Mouse (Mus musculus) spleen, adult 2 months (tissue): ENCODE results near the gene Olfr76. TPM values are rescaled to one million over a fixed set of nuclear protein-coding genes. Genes with fewer than 3 reads are reported as not detected.
"Not testable (repeated sequence)": the region's sequence is repeated elsewhere in the genome, so short reads cannot be mapped to it uniquely, and the experiment has no call there.

ENCODE experiments used
- DNase-seq, 2 experiments: peaks; one replicate each; pipeline versions ENCODE4 v3.0.0 to v3.0.0-alpha.2; 2012 to 2021; ENCODE audit warnings: low spot score in 2 of 2, low read depth in 1 of 2
- H3K27ac ChIP-seq: fragments of 200-500 bp; 2 replicates; pipeline ENCODE4 v1.5.1; 2012; ENCODE audit warnings: low read length, inconsistent platforms; ENCODE audit not compliant: insufficient read depth
- H3K27me3 ChIP-seq: fragments of 200-500 bp; 2 replicates; pipeline ENCODE4 v1.6.1; 2012; ENCODE audit warnings: mild to moderate bottlenecking, moderate library complexity, low read length, inconsistent platforms; ENCODE audit not compliant: control insufficient read depth, insufficient read depth
- H3K36me3 ChIP-seq: fragments of 200-500 bp; 2 replicates; pipeline ENCODE4 v1.6.1; 2012; ENCODE audit warnings: mild to moderate bottlenecking, low read length, inconsistent platforms; ENCODE audit not compliant: control insufficient read depth, insufficient read depth
- H3K4me1 ChIP-seq: fragments of 200-500 bp; 2 replicates; pipeline ENCODE4 v1.6.1; 2011; ENCODE audit warnings: inconsistent platforms; ENCODE audit not compliant: control insufficient read depth, insufficient read depth, insufficient read length
- H3K4me3 ChIP-seq: fragments of 200-500 bp; 2 replicates; pipeline ENCODE4 v1.5.1; 2011; ENCODE audit warnings: mild to moderate bottlenecking, inconsistent platforms; ENCODE audit not compliant: insufficient read depth, insufficient read length; ENCODE audit errors: extremely low read depth
- CTCF ChIP-seq: fragments of 200-500 bp; IDR thresholded peaks from 2 replicates; pipeline ENCODE4 v1.5.1; 2011; ENCODE audit warnings: mild to moderate bottlenecking, inconsistent platforms; ENCODE audit not compliant: insufficient read depth, insufficient read length, insufficient replicate concordance; ENCODE audit errors: extremely low read depth
- POLR2A ChIP-seq: fragments of 200-500 bp; IDR thresholded peaks from 2 replicates; pipeline ENCODE4 v1.6.1; 2011; ENCODE audit warnings: low read depth, low read length, inconsistent platforms
- WGBS: fragments of 180-500 bp; shearing (Covaris S2); methylation state at CpG from one replicate; pipeline ENCODE4 v1.1.7; 2018; 5-methylcytosine and 5-hydroxymethylcytosine counted together
- polyA plus RNA-seq: library from polyadenylated mRNA; depleted of rRNA; stranded (reverse); fragments of >200 nt; gene quantifications from 2 replicates; pipeline ENCODE4 v1.2.3, GENCODE M21; 2012; rRNA removed

Olfr76 gene
- polyA plus RNA-seq, 1 experiment, result not detected

DNA sequence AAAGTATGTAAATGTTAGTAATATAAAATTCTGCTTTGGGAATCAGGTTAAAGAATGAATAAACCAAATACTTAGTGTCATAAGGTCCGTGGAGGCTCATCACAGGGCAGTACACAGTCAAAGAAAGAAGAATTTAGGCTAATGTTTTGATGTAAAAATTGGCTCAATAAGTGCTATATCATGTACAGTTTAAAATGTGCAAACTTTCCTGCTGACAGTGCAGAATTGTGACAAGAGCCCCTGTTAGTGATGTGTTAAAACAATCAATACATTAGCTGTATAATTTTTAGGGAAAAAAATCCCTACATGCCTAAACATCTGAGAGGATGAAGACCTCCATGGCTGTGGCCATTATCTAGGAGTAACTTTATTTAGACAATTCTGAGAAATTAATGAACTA is 9.2 kb downstream of the Olfr76 start:
- Histone ChIP-seq H3K27ac (no peak overlapping the region), H3K4me1 (no peaks in the 10 kb centered on the region), H3K4me3 (no peak overlapping the region), H3K36me3 (no peaks in the 10 kb centered on the region), H3K27me3 (no peaks in the 10 kb centered on the region)
- no peak for DNase-seq
- 57% methylated on average over 1 of the region's 1 CpGs for whole genome bisulfite sequencing
- TF ChIP-seq CTCF (no peak), POLR2A (no peak)

- WGBS, result 46% methylated on average over 1 of the region's 1 CpGs
- Histone ChIP-seq H3K4me3 (no peak overlapping the region), H3K36me3 (no peaks in the 10 kb centered on the region), H3K4me1 (no peaks in the 10 kb centered on the region), H3K27ac (no peak overlapping the region), H3K27me3 (no peaks in the 10 kb centered on the region)
- TF ChIP-seq CTCF (no peak), POLR2A (no peak)
- no peak for DNase-seq
These were observed 18.5 kb downstream of the Olfr76 start for GRCm38 (mm10) chr19:12104541-12104940.

DNA sequence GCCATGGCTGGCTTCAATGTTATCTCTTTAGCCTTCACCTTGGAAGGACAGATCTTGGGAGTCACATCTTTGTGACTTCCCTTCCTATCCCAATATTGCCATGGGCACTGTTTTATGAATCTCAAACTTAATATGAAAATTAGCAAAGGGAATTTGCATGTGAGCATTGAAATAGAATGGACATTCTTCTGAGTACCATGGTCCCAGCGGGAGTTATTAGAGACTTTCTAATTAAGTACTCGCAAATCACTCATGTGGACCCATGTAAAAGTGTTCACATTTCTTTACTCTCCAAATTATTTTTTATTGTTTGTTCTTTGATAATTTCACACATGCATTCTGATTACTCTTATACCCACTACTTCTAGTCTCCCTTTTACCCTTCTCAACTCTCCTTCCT is 19.8 kb downstream of the Olfr76 start, which contains the start of gene Olfr1427:
Gene Olfr1427, minus strand, starts transcription at position 101 of the 400 bp plus-strand sequence.
- Histone ChIP-seq H3K36me3 (no peaks in the 10 kb centered on the region), H3K27ac (no peak within 1 kb of the TSS), H3K27me3 (no peaks in the 10 kb centered on the region), H3K4me3 (no peak within 1 kb of the TSS), H3K4me1 (no peaks in the 10 kb centered on the region)
- no peak for DNase-seq
- TF ChIP-seq CTCF (no peak), POLR2A (no peak)
- 97% methylated on average over 2 of the region's 2 CpGs for WGBS

GRCm38 (mm10) chr19:12091913-12092312 is 31.1 kb downstream of the Olfr76 start, which contains the start of gene Olfr1426:
Olfr1426 (minus strand) TSS chr19:12092013.
- WGBS, result 79% methylated on average over 1 of the region's 1 CpGs
- TF ChIP-seq POLR2A, result no peak
- TF ChIP-seq CTCF, result no peak
- no peak within 1 kb of the TSS for H3K27ac ChIP-seq
- no peak for DNase-seq
- no peak within 1 kb of the TSS for H3K4me3 ChIP-seq
- H3K36me3 ChIP-seq, result no peaks in the 10 kb centered on the region
- H3K4me1 ChIP-seq, result no peaks in the 10 kb centered on the region
- no peaks in the 10 kb centered on the region for H3K27me3 ChIP-seq

DNA sequence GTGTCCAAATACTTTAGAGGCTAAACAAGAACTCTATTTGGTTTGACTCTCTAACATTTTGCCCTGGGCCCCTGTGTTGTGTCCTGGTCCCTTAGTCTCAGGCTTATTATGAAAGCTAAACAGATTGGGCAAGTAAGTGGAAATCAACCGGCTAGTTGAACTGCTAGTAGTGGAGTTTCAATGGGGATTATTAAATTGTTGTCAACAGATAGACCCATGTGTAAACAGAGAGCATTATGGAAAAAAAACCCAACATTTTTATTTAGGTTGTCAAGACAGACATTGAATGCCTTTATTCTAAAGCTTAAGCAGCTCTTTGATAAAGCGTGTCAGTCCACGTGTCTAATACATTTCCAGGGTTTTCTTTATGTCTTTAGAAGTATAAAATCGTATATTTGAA is 45.4 kb downstream of the Olfr76 start, which contains the start of gene Olfr1425:
Gene Olfr1425, minus strand, starts transcription at position 101 of the 400 bp plus-strand sequence.
- not testable (repeated sequence) for H3K36me3 ChIP-seq, H3K4me3 ChIP-seq, H3K4me1 ChIP-seq, H3K27ac ChIP-seq, H3K27me3 ChIP-seq, DNase-seq
- WGBS, result 89% methylated on average over 4 of the region's 4 CpGs

GRCm38 (mm10) chr19:12069546-12069945 is 53.5 kb downstream of the Olfr76 start:
- 67% methylated on average over 1 of the region's 1 CpGs for WGBS
- DNase-seq, result not testable (repeated sequence)

More at GRCm38 (mm10) chr19:12069546-12069945, 53.5 kb downstream of the Olfr76 start:
- H3K36me3 ChIP-seq, H3K27me3 ChIP-seq, H3K27ac ChIP-seq, H3K4me3 ChIP-seq, H3K4me1 ChIP-seq: not testable (repeated sequence)

Other genes with a start within 250 kb of the Olfr76 start
- gene Olfr1419, start 248.1 kb downstream of the Olfr76 start, polyA plus RNA-seq, result not detected in 2 replicates
- not detected in 2 replicates for gene Olfr1420, start 236.6 kb downstream of the Olfr76 start, polyA plus RNA-seq
- gene Patl1, start 210.8 kb downstream of the Olfr76 start, polyA plus RNA-seq, result 12.6 and 13.7 TPM in 2 replicates
- 9.5 and 9.6 TPM in 2 replicates for gene Osbp, start 157.3 kb downstream of the Olfr76 start, polyA plus RNA-seq
- gene Olfr1423, start 81.9 kb downstream of the Olfr76 start, polyA plus RNA-seq, result not detected in 2 replicates
- gene Olfr1424, start 60.5 kb downstream of the Olfr76 start, polyA plus RNA-seq, result not detected in 2 replicates
- not detected in 2 replicates for gene Olfr1425, start 45.5 kb downstream of the Olfr76 start, polyA plus RNA-seq
- not detected in 2 replicates for gene Olfr1426, start 31.2 kb downstream of the Olfr76 start, polyA plus RNA-seq
- gene Olfr1427, start 19.9 kb downstream of the Olfr76 start, polyA plus RNA-seq, result not detected in 2 replicates
- not detected in 2 replicates for gene Olfr1428, start 7.3 kb downstream of the Olfr76 start, polyA plus RNA-seq
- gene Olfr1555-ps1, start 46.9 kb upstream of the Olfr76 start, polyA plus RNA-seq, result not detected in 2 replicates
- not detected in 2 replicates for gene Olfr1431, start 77.4 kb upstream of the Olfr76 start, polyA plus RNA-seq
- not detected in 2 replicates for gene Olfr1432, start 109.4 kb upstream of the Olfr76 start, polyA plus RNA-seq
- gene Olfr262, start 118.5 kb upstream of the Olfr76 start, polyA plus RNA-seq, result not detected in 2 replicates
- gene Olfr235, start 137.8 kb upstream of the Olfr76 start, polyA plus RNA-seq, result not detected in 2 replicates
- gene Olfr1434, start 156.7 kb upstream of the Olfr76 start, polyA plus RNA-seq, result not detected in 2 replicates
- gene Olfr1436, start 175.9 kb upstream of the Olfr76 start, polyA plus RNA-seq, result not detected in 2 replicates
- gene Olfr1437, start 201.9 kb upstream of the Olfr76 start, polyA plus RNA-seq, result not detected in 2 replicates
- not detected in 2 replicates for gene Olfr1438-ps1, start 212.7 kb upstream of the Olfr76 start, polyA plus RNA-seq